Mouse (Mus musculus) ES-E14 (cell line): ENCODE results near the gene Selenon. TPM values are rescaled to one million over a fixed set of nuclear protein-coding genes. Genes with fewer than 3 reads are reported as not detected.

Experiments
- DNase-seq: peaks from one replicate; pipeline ENCODE4 v3.0.0-alpha.2; 2013; ENCODE audit warnings: low read depth, low spot score
- H3K27ac ChIP-seq: 2 replicates; pipeline ENCODE4 v1.5.1; 2012; ENCODE audit warnings: low read depth, mild to moderate bottlenecking, low read length, moderate library complexity, mixed read lengths; ENCODE audit not compliant: poor library complexity, insufficient read depth, severe bottlenecking
- H3K36me3 ChIP-seq: 2 replicates; pipeline ENCODE4 v1.6.1; 2012; ENCODE audit warnings: mild to moderate bottlenecking, low read length, moderate library complexity, mixed read lengths; ENCODE audit not compliant: control insufficient read depth, poor library complexity, insufficient read depth, severe bottlenecking
- H3K4me1 ChIP-seq, 2 experiments: fragments of 150-350 bp in 1 of 2; sonication (generic) in 1 of 2; 2 replicates each; pipeline ENCODE4 v1.6.1; 2012; ENCODE audit warnings: low read length in 2 of 2, mild to moderate bottlenecking in 1 of 2, mixed read lengths in 1 of 2; ENCODE audit not compliant: control insufficient read depth in 2 of 2, insufficient read depth in 2 of 2, poor library complexity in 1 of 2
- H3K4me3 ChIP-seq, 2 experiments: fragments of 150-350 bp in 1 of 2; sonication (generic) in 1 of 2; 2 replicates each; pipeline ENCODE4 v1.5.1; 2012; ENCODE audit warnings: low read length in 2 of 2, low read depth in 1 of 2, mild to moderate bottlenecking in 1 of 2, mixed read lengths in 1 of 2; ENCODE audit not compliant: insufficient read depth in 1 of 2, poor library complexity in 1 of 2, severe bottlenecking in 1 of 2
- H3K9ac ChIP-seq: 2 replicates; pipeline ENCODE4 v1.6.1; 2012; ENCODE audit warnings: low read depth, mild to moderate bottlenecking, low read length, mixed read lengths; ENCODE audit not compliant: poor library complexity, insufficient read depth, severe bottlenecking
- H3K9me3 ChIP-seq: fragments of 150-350 bp; sonication (generic); 2 replicates; pipeline ENCODE4 v1.6.1; 2012; ENCODE audit warnings: low read depth, mild to moderate bottlenecking, low read length; ENCODE audit not compliant: control insufficient read depth, insufficient read depth
- CHD2 ChIP-seq: IDR thresholded peaks from 2 replicates; pipeline ENCODE4 v1.6.1; 2014; ENCODE audit warnings: mild to moderate bottlenecking, low read depth, low read length, inconsistent platforms
- HCFC1 ChIP-seq: IDR thresholded peaks from 2 replicates; pipeline ENCODE4 v1.6.1; 2012; ENCODE audit warnings: low read length, inconsistent platforms, borderline replicate concordance; ENCODE audit not compliant: insufficient read depth
- MAFK ChIP-seq: IDR thresholded peaks from 2 replicates; pipeline ENCODE4 v1.6.1; 2014; ENCODE audit warnings: mild to moderate bottlenecking, low read depth, low read length, inconsistent platforms; ENCODE audit not compliant: insufficient read depth
- ZC3H11A ChIP-seq: IDR thresholded peaks from 2 replicates; pipeline ENCODE4 v1.6.1; 2012; ENCODE audit warnings: low read depth, mild to moderate bottlenecking, inconsistent platforms, low read length, borderline replicate concordance
- ZNF384 ChIP-seq: IDR thresholded peaks from 2 replicates; pipeline ENCODE4 v1.6.1; 2012; ENCODE audit warnings: low read depth, low read length, inconsistent platforms
- in situ Hi-C, 2 experiments: fragments of 600-800 bp; cut with MboI; formaldehyde crosslinking; loops; one replicate each; pipeline ENCODE4 v1.15.1; 2025; ENCODE audit warnings: low sequenced_read_pairs in 2 of 2, inconsistent platforms in 1 of 2; ENCODE audit not compliant: unreplicated experiment in 2 of 2
- total RNA-seq: library from RNA; depleted of rRNA; stranded (reverse); fragments of 300-350 nt; gene quantifications from 2 replicates; pipeline ENCODE4 v1.2.3, GENCODE M21; 2012

The Selenon gene
- total RNA-seq, 1 experiment = 8.3 TPM

DNA sequence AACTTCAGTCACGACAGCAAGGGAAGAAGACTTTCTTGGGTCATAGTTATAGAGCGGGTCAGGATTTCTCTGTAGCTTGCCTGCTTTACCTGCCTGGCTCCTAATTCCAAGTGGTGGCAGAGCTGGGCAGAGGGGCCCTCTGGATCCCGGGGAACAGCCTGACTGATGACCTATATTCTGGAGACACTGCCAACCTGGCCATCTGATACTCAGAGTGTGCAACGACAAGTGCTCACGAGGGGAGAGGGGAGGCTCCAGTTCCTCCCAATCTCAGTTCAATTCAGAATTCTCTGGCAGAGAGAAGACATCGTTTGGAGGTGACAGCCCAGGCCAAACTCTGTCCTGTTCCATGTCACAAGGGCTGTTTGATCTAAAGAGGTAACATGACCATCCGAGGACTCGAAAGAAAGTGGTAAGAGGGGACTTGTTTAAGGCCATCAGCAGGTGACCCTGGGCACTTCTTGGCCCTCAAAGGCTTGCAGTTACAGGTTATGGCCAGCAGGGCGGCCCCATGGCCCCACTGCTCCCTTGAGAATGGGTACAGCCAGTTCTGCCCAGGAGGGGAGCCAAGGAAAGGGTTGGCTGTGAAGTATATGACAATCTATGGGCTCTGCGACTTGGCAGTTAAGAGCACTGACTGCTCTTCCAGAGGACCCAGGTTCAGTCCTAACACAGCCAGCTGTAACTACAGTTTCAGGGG lies 38.4 kb upstream of the Selenon start:
- in situ Hi-C loops = no loop called here
- Histone ChIP-seq H3K36me3 (no peaks in the 10 kb centered on the region), H3K9me3 (no peaks in the 10 kb centered on the region), H3K27ac (no peak overlapping the region), H3K4me1 (0 out of 4 replicates have a peak, but pooled peaks cover 0 to 3% of the 10 kb centered on the region in 2 experiments), H3K9ac (no peak overlapping the region), H3K4me3 (no peak overlapping the region)
- TF ChIP-seq ZC3H11A (no peak), ZNF384 (no peak), CHD2 (no peak), HCFC1 (no peak), MAFK (no peak)
- no peak for DNase-seq

DNA sequence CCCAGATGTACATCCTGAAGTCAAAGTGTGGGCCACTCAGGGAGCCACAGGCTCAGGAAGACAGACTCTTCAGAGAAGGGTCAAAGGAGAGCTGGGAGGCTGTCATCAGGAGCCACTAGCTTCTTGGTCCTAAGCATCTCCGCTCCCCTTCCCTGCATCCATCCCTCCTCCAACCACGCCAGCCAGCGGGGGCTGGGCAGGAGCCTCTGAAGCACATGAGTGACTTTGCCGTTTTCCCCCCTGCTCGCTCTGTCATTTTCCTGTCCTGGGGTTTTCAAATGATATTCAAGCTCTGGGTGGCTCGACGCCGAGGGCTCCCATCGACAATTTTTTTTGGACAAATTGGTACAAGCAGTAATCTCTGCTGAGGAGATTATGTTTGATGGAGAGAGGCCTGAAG lies 37.8 kb upstream of the Selenon start:
- Histone ChIP-seq H3K4me3 (no peak overlapping the region), H3K4me1 (0 out of 4 replicates have a peak, but pooled peaks cover 0 to 3% of the 10 kb centered on the region in 2 experiments), H3K27ac (no peak overlapping the region), H3K36me3 (no peaks in the 10 kb centered on the region), H3K9me3 (no peaks in the 10 kb centered on the region), H3K9ac (no peak overlapping the region)
- DNase-seq = no peak
- TF ChIP-seq HCFC1 = no peak
- TF ChIP-seq CHD2 = no peak
- no peak for TF ChIP-seq MAFK
- no peak for TF ChIP-seq ZNF384
- no peak for TF ChIP-seq ZC3H11A
- in situ Hi-C loops = no loop called here

DNA sequence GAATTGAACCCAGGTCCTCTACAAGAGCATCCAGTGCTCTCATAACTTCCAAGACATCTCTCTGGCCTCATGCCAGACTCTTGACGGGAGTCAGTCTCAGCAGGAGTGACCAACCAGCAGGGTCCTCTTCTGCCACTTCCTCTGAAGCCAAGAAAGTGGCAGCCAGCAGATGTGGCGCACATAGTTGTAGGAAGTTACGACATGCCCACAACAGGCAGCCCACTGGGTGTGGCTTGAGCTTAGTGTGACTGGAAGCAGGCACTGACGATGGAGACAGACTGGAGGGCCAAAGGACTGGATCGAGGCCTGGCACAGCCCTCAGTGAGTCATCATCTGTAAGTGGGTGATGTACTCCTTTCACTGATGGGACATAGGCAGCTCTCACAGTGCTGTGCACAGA lies 37.0 kb upstream of the Selenon start:
- Histone ChIP-seq H3K4me3 (no peak overlapping the region), H3K36me3 (no peaks in the 10 kb centered on the region), H3K9me3 (no peaks in the 10 kb centered on the region), H3K9ac (no peak overlapping the region), H3K27ac (no peak overlapping the region), H3K4me1 (0 out of 4 replicates have a peak, but pooled peaks cover 0 to 3% of the 10 kb centered on the region in 2 experiments)
- in situ Hi-C loops = no loop called here
- DNase-seq = no peak
- no peak for TF ChIP-seq CHD2
- TF ChIP-seq ZNF384 = no peak
- TF ChIP-seq MAFK = no peak
- TF ChIP-seq HCFC1 = no peak
- TF ChIP-seq ZC3H11A = no peak

DNA sequence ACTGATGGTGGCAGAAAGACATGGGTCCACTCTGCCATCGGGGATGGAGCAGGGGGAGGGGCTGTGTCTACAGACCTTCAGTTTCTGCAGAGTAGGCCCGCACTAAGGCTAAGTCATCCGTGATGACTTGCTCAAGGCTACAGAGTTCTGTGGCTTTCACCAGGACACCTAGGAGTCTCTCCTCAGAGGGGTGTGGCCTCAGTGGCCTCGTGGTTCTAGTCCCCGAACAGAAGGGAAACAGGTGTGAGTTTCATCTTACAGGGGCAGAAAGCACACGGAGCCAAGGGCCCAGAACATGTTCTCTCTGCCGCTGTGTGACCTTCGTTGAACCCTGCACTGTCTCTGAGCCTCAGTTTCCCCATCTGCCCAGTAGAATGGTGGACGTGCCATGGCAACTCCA lies 36.3 kb upstream of the Selenon start:
- in situ Hi-C loops = no loop called here
- DNase-seq = no peak
- Histone ChIP-seq H3K27ac (no peak overlapping the region), H3K4me1 (0 out of 4 replicates have a peak, but pooled peaks cover 0 to 3% of the 10 kb centered on the region in 2 experiments), H3K4me3 (no peak overlapping the region), H3K36me3 (no peaks in the 10 kb centered on the region), H3K9me3 (no peaks in the 10 kb centered on the region), H3K9ac (no peak overlapping the region)
- no peak for TF ChIP-seq MAFK
- TF ChIP-seq HCFC1 = no peak
- no peak for TF ChIP-seq ZNF384
- TF ChIP-seq ZC3H11A = no peak
- TF ChIP-seq CHD2 = no peak
